Mouse (Mus musculus): Measurements from ENCODE around the gene Hacd3.
A peak's percentile ranks its signal among the peaks of the same experiment; 100 is the strongest.
"Not testable (repeated sequence)": the region's sequence is repeated elsewhere in the genome, so short reads cannot be mapped to it uniquely, and the experiment has no call there.

Hacd3 gene

DNA sequence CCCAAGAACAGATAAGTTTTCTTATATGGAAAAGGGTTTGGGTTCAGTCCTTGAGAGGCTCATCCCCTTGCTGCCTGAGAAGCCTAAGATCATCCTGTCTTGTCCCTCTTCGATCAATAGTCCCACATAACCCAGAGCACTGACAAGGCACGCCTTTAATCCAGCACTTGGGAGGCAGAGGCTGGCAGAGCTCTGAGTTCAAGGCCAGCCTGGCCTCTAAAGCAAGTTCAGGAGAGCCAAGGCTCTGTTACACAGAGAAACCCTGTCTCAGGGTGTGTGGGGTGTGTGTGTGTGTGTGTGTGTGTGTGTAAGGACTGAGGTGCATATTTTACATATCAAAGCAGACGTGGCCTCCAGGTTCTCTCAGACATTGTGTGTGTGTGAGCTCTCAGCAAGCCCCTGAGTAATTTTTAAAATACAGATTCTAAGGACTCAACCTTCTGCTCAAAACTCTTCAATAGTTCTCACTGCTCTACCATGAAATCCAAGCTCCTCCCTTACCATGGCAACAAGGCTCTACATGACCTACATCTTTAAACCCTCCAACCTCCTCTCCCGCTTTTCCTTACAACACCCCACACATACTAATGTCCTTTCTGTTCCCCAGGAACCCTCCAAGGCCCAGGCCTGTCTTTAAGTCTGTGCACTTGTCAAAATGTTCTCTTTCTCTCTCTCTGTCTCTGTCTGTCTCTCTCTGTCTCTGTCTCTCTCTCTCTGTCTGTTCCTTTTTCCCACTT lies 5.1 kb downstream of the Hacd3 start:
- DNase-seq, result no peak

DNA sequence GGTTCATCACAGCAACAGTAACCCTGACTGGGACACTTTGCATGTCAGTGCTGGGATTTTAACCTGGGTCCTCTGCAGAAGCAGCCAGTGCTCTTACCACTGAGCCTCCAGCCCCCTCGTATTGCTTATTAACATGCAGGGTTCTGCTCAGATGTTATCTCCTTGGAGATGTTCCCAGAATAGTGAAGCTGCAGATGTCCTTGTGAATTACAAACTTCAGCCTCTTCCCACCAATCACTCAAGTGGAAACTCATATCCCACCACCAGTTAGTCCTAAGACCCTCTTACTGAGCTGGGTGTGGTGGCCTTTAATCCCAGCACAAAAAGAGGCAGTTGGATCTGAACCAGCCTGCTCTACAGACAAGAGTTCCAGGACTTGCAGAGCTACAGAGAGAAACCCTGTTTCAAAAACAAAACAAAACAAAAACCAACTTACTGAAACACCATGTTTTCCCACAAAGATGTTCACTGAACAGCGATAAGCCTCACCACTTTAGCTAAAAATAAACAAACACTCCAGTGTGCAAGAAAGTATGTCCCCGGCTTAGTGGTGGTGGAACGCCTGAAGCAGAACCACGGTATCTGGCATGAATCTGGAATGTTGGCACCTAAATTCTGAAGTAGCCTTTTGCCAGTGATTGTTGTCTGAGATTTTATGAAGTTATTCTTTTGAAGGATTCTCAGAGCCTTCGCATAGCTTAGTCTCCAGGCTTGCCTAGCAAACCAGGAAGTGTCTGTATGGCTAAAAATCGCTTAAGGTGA lies 5.9 kb downstream of the Hacd3 start:
- no peak for DNase-seq

GRCm38 (mm10) chr9:65011304-65011703 lies 10.2 kb downstream of the Hacd3 start:
- peak; percentile 22 for DNase-seq

GRCm38 (mm10) chr9:65010632-65011031 lies 10.9 kb downstream of the Hacd3 start:
- peak; percentile 31 for DNase-seq

GRCm38 (mm10) chr9:65005737-65006136 lies 15.8 kb downstream of the Hacd3 start:
- DNase-seq, result no peak

- no peak for DNase-seq
Measured at GRCm38 (mm10) chr9:65001481-65001880, 20.0 kb downstream of the Hacd3 start.

DNA sequence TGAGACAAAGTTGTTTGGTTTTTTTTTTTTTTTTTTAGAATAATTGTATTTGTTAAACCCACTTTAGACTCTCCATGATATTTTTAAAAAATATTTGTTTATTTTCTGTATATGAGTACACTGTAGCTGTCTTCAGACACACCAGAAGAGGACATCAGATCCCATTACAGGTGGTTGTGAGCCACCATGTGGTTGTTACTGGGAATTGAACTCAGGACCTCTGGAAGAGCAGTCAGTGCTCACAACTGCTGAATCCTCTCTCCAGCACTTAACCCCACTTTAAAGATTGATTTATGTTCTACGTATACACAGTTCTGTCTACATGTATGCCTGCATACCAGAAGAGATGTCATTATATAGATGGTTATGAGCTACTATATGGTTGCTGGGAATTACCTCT lies 26.0 kb downstream of the Hacd3 start:
- not testable (repeated sequence) for DNase-seq

GRCm38 (mm10) chr9:64990291-64990690 lies 31.2 kb downstream of the Hacd3 start:
- no peak for DNase-seq

GRCm38 (mm10) chr9:64988443-64988842 lies 33.0 kb downstream of the Hacd3 start:
- no peak for DNase-seq

- no peak for DNase-seq
Measured at GRCm38 (mm10) chr9:64987651-64988050, 33.8 kb downstream of the Hacd3 start.

GRCm38 (mm10) chr9:64985807-64986206 lies 35.7 kb downstream of the Hacd3 start:
- no peak for DNase-seq

DNA sequence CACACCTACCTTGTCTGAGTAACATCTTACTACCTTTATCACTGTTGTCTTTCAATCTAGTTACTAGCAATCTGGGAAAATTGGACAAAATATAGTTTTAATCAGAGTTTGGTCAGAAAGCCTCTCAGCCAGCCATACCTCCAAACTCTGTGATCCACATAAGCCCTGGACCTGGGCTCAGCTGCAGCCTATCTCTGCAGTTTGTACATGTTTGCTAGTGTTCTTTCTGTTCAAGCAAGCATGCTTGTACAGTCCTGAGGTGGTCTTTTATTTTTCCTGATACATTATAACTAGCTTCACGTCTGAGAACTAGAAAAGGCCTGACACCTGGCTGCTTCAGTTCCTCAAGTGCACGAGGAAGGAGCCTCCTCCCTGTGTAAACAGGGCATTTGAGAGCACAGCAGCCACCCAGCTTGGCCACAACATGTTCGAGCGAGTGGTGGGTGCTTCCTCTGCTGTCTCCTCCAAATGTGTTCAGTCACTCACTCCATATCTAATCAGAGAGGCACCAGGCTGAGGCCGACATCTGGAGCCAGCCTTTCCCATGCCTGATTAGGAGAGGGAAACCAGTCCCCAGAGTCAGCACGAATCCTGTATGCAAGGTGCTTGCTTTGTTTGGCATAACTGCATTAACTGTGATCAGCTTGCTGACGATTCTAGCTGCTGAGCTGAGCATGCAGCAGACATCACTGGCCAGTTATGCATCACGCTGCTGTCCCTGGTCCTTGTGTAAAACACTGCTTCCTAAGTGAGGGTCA lies 36.3 kb downstream of the Hacd3 start:
- no peak for DNase-seq

DNA sequence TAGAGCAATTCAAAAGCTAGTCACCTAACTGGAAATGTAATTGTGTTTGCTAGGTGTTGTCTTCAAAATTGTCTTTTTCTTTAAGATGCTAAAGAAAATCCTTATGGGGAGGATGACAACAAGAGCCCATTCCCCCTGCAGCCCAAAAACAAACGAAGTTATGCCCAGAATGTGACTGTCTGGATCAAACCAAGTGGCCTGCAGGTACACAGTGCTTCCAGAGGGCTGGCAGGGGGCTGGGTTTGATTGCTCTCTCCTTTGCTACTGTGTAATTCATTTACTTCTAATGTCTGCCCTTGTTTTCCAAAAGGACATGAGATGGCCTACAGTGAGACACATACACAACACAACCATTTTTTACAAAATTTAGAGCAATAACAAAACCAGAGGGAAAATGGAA lies 39.6 kb downstream of the Hacd3 start:
- DNase-seq, result no peak

DNA sequence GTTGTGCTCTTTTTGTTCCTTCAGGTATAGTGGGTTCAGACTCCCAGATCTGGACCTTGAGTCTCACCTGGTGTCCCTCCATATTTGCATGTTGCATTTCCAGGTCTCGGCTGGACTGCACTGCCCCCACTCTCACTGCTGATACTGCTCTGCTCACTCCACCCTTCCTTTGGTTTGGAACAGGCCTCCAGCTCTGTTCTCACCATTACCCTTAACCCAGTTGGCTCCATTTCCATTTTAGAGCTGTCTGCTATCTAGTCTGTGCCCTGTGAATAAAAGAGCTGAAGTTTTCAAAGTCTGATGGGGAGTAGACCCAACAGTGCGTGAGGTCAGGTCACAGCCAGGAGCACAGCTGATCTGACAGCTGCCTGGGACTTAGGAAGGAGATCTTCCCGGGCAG lies 40.9 kb downstream of the Hacd3 start:
- DNase-seq, result no peak

GRCm38 (mm10) chr9:64960978-64961320 lies 60.5 kb downstream of the Hacd3 start:
- DNase-seq, result no peak

- DNase-seq, result peak; percentile 98
Measured at GRCm38 (mm10) chr9:64960117-64960977, 61.1 kb downstream of the Hacd3 start, which contains the start of gene Ints14. Gene Ints14, plus strand, starts transcription at chr9:64960905.

- DNase-seq, result no peak
Measured at GRCm38 (mm10) chr9:64957276-64957675, 64.2 kb downstream of the Hacd3 start.

DNA sequence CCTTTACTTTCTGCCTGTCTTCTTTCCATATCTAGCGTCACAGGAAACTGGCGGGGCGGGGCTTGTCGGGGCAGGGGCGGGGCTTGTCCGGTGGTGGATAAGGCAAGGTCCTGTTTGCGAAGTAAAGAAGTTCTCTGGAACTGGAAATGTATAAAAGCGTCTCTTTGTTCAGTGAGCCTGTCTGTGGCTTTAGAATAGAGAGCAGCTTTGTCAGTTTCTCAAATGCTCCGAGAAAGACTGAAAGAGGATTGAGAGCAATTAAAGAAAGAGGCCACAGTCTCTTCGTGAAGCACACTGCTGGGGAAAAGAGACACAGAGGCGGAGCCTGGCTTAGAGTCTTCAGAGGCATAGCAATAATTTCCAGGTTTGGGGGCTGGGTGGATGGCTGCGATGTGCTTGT lies 65.2 kb downstream of the Hacd3 start:
- peak; percentile 52 for DNase-seq

GRCm38 (mm10) chr9:64953190-64953589 lies 68.3 kb downstream of the Hacd3 start:
- no peak for DNase-seq

GRCm38 (mm10) chr9:64952055-64952454 lies 69.4 kb downstream of the Hacd3 start:
- no peak for DNase-seq

DNA sequence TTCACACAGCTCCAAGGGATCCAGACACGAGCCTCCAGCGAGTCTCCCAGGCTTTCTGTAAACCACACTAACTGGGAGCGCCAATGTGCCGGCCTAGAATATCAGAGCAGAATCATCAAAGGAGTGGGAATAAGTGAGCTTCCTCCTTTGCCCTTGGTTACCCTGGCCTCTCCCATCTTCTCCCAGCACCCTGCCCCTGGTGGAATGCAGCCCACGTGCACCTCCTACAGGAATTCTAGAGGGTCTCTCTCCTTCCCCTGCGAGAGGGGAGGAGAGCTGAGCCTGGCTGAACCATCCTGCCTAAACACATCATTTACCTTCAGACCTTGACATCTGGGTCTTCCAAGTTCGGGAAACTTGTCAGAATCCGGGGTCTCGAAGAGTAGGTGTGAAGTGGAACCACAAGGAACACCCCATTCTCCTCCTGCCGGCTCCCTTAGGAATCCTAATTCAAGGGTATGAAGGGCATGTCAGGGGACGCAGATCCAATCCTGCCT lies 70.3 kb downstream of the Hacd3 start, which contains the start of gene Slc24a1:
TSS of gene Slc24a1 (minus strand) at position 447 of the 497 bp plus-strand sequence.
- no peak for DNase-seq

DNA sequence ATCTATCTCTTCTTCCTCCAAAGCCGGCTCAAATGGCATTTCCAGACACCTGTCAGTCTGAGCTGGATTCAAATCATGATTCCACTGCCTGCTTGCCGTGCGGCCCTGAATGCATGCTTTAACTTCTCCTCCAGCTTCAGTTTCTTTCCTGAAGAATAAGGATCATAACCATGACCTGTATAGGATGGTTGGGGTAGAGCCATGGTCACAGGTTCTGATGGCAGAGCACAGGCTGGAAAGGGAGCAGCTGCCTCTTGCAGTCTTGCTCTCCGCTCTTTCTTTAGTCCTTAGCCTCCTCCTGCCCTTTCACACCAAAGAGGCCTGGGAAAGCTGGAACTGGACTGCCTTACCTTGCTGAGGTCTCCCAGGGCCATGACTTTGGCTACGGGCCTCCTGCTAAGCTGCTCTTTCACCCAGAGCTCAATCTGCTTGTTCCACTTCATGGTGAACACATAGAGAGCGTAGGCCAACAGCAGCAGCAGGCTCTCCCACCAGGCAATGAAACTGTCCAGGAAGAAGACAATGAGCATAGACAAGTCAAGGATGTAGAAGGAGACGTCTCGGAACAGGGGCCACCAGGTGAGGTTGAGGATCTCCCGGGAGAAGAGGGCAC lies 73.9 kb downstream of the Hacd3 start:
- no peak for DNase-seq
